Mouse (Mus musculus) cerebellum, adult 9-10 months (tissue): ENCODE results near the gene Olfr374.
A peak's percentile ranks its signal among the peaks of the same experiment; 100 is the strongest.

ENCODE experiments used
- DNase-seq: peaks from one replicate; pipeline ENCODE4 v3.0.0; 2022

The Olfr374 gene

GRCm38 (mm10) chr8:72136302-72136978 lies 29.6 kb downstream of the Olfr374 start:
- DNase-seq, result peak; percentile 49

GRCm38 (mm10) chr8:72137431-72137830 lies 30.6 kb downstream of the Olfr374 start:
- DNase-seq, result no peak

- no peak for DNase-seq
Measured at GRCm38 (mm10) chr8:72138456-72138855, 31.6 kb downstream of the Olfr374 start.

GRCm38 (mm10) chr8:72143256-72143824 lies 36.5 kb downstream of the Olfr374 start:
- DNase-seq, result no peak

GRCm38 (mm10) chr8:72144345-72144975 lies 37.6 kb downstream of the Olfr374 start:
- DNase-seq, result no peak

GRCm38 (mm10) chr8:72145511-72145910 lies 38.7 kb downstream of the Olfr374 start:
- DNase-seq, result no peak

- DNase-seq, result no peak
Measured at GRCm38 (mm10) chr8:72146056-72146455, 39.2 kb downstream of the Olfr374 start.

- DNase-seq, result no peak
Measured at GRCm38 (mm10) chr8:72146556-72146955, 39.7 kb downstream of the Olfr374 start.

- no peak for DNase-seq
Measured at GRCm38 (mm10) chr8:72147266-72147665, 40.4 kb downstream of the Olfr374 start.

- DNase-seq, result no peak
Measured at GRCm38 (mm10) chr8:72149056-72149455, 42.2 kb downstream of the Olfr374 start.

- no peak for DNase-seq
Measured at GRCm38 (mm10) chr8:72151418-72152078, 44.7 kb downstream of the Olfr374 start.

GRCm38 (mm10) chr8:72153382-72153781 lies 46.5 kb downstream of the Olfr374 start:
- no peak for DNase-seq

- DNase-seq, result no peak
Measured at GRCm38 (mm10) chr8:72158096-72158495, 51.3 kb downstream of the Olfr374 start.

- DNase-seq, result peak; percentile 39
Measured at GRCm38 (mm10) chr8:72158726-72159125, 51.9 kb downstream of the Olfr374 start.

GRCm38 (mm10) chr8:72160007-72160406 lies 53.2 kb downstream of the Olfr374 start:
- DNase-seq, result no peak

- DNase-seq, result peak; percentile 100
Measured at GRCm38 (mm10) chr8:72160707-72161697, 54.2 kb downstream of the Olfr374 start, which contains the start of gene Rab8a. Rab8a (plus strand) TSS chr8:72161200.

GRCm38 (mm10) chr8:72162821-72163220 lies 56.0 kb downstream of the Olfr374 start:
- no peak for DNase-seq
